Mouse (Mus musculus) CH12F3 (cell line): ENCODE results near the gene Igsf1.

Source experiments
- in situ Hi-C: fragments of 300-500 bp; cut with MboI; formaldehyde crosslinking; loops from 2 replicates; pipeline ENCODE4 v1.14.3; 2020; ENCODE audit warnings: low sequenced_read_pairs

The Igsf1 gene

GRCm38 (mm10) chrX:49797213-49798019 lies at the start of gene Igsf1:
Gene Igsf1, minus strand, starts transcription at chrX:49797749.
- in situ Hi-C loops = no loop called here

GRCm38 (mm10) chrX:49770828-49771227 lies 26.7 kb downstream of the Igsf1 start:
- in situ Hi-C loops = no loop called here

- in situ Hi-C loops = no loop called here
These were observed 52.4 kb downstream of the Igsf1 start for GRCm38 (mm10) chrX:49745192-49745591.

DNA sequence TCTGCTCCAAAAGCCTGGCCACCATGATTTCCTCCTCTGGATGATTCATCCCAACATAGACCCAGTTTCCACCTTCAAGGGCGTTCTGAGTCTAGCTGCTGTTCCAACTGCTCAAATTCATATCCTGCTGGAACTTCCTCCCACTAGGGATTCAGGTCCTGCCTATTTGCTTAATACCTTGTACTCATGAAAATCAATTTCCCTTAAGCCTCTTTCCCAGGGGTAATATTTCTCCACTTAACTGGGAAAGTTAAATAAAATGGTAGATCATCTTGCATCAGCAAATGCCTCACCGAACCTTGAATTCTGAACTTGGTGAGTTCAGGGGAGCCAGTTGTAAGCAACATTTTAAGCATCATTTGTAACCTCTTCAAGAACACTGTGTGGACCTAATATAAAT lies 62.6 kb downstream of the Igsf1 start, which contains the start of gene Olfr1321:
Gene Olfr1321, minus strand, starts transcription at position 101 of the 400 bp plus-strand sequence.
- in situ Hi-C loops = no loop called here
